1 mouse cellular context compared by ENCODE assay signal in the genomic region with DNA sequence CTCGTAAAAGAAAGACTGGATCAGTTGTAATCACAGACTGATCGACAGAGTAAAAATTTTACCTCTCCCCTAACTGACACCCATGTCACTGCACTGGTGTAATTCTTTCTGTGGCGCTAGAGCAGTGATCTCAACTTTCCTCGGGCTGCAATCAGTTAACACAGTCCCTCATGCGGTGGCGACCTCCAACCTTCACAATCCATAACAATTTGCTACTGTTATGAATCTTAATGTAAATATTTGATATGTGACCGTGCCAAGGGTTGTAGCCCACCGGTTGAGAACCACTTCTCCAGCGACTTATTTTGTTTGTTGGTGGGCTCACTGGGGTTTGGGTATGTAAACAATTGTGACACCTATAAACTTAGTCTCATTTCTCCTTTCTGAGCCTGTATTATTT.
TF ChIP-seq lines count a peak whose summit lies in the region.

No protein-coding gene starts in this region.

TF ChIP-seq in MEL, 35 proteins besides CTCF, POLR2A, EP300 and RAD21 (continued from another document):
- TF ChIP-seq ZC3H11A (IDR thresholded peaks at IDR 0.05; ENCODE audit: low read depth, low read length): no peak
- TF ChIP-seq MAX (IDR thresholded peaks at IDR 0.05; ENCODE audit: low read length): no peak; the same call in 1 of the 2 replicates
- TF ChIP-seq SMC3 (IDR thresholded peaks at IDR 0.05; ENCODE audit: low read depth, low read length): no peak
- TF ChIP-seq MYC (IDR thresholded peaks at IDR 0.05; ENCODE audit: low read depth, low read length): no peak
- TF ChIP-seq BHLHE40 (IDR thresholded peaks at IDR 0.05; ENCODE audit: borderline replicate concordance, low read depth, low read length): no peak
TF ChIP-seq in MEL: peak in this region for 0.
